Mouse (Mus musculus) Muller cell, postnatal 12 days (primary cell): ENCODE results near the gene Bhmt2.

Source experiments
- DNase-seq: peaks from one replicate; pipeline ENCODE4 v3.0.0-alpha.2; 2015; ENCODE audit errors: inconsistent ontology term

Gene Bhmt2

DNA sequence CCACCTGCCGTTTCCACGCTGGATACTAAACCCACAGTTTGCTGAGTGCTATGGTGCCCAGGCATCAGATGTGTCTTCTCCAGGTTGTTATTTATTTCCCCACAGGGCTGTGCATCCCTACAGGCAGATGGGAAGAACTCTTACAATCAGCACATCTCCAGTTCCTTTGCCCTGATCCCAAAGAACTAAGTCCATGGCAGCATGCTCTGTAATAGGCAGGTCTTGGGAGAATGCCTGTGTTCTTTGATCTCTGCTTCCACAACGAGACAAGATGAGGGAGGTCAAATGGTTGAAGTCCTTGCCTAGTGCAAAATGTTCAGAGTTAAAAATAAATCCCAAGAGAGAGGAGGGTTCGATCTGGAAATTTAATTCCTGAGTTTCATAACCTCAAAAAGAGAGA, 34.5 kb downstream of the Bhmt2 start:
- DNase-seq: no peak

DNA sequence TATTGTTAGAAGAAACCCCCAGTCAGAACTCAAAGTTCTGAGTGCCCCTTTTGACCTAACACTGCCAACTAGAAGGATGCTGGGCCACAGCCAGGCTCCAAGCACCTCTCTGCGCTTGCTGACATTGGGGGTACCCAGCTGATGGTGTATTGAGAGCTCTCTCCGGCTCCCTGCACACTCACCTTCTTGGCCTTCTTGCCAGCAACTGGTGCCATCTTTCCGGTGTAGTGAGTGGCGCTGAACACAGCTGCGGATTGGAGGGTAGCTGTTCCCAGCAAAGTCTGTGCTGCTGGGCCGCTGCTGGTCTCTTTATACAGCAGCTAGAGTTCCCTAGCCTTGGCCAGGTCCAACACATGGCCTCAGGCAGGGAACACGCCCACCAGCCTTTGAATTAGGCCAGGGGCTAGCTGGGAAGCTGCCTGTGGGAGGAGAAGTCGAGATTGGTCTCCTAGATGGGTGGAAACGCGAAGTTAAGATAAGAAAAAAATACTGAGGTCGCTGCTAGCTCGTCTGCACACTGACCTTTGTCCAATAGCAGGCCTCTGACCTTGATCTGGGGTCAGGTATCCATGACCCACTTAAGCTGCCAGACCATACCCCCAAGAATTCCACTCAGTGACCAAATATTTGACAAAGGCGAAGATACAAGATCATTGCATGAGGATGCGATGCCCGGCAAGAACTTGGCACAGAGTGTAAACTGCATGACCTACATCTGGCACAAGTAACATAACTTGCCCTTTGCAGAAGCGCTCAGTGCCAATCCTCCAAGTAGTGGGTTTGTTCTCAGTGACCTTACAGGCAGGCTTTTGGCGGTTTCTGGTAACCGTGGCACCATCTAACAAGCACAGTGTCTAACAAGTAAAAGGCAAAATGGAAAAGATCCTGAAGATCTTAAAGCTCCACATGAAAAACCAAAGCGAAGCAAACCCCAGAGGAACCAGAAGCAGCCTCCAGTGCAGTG, 36.5 kb downstream of the Bhmt2 start, which contains the start of gene Bhmt:
Bhmt (minus strand) TSS at position 680 of the 964 bp plus-strand sequence.
- peak; percentile 29 for DNase-seq

- DNase-seq: no peak
Observed at GRCm38 (mm10) chr13:93636561-93636960, 37.5 kb downstream of the Bhmt2 start.

GRCm38 (mm10) chr13:93632927-93633326, 41.2 kb downstream of the Bhmt2 start:
- DNase-seq: no peak

GRCm38 (mm10) chr13:93630941-93631705, 43.0 kb downstream of the Bhmt2 start:
- no peak for DNase-seq

GRCm38 (mm10) chr13:93628861-93629260, 45.2 kb downstream of the Bhmt2 start:
- DNase-seq: no peak

DNA sequence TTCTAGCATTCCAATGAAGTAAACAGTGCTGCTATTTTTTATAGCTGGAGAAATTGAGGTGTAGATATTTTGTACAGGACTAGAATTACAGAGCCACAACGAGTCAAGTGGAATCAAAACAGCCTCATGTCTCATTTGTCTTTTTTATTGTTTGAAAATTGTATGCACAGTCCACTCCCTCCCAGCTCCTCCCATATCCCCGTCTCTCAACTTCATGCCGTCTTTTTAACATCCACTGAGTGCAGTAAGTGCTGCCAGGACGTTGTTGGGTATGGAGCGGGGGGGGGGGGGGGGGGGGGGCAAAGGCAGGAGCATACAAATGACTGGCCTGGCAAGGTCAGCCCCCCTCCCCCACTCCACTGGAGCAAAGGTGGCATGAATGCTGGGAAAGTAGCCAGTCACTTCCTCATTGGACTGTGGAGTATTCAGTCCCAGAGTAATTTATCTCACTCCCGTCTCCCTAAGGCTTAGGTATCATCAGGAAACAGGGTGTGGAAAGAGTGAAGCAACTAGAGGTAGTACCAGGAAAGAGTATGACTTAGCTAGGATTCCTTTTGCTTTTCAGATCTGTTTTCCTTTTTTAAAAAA, 59.6 kb downstream of the Bhmt2 start:
- DNase-seq: no peak

DNA sequence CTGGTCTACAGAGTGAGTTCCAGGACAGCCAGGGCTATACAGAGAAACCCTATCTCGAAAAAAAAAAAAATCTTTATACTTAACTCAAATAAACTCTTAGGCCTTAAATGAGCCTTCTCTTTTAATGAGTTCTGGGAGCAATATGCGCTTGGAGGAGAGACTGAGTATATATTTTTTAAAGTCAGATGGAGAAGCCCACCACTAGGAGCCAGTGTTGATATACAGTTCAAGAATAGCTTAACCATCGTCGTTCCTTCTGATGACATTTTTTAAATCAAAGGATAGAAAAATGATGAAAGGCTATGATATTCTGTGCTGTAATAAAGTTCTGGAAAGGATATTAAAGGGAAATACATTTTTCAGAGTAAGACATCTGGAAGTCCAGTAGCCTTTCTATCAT, 60.3 kb downstream of the Bhmt2 start:
- no peak for DNase-seq

- DNase-seq: peak; percentile 51
Observed at GRCm38 (mm10) chr13:93612660-93613607, 61.2 kb downstream of the Bhmt2 start.

DNA sequence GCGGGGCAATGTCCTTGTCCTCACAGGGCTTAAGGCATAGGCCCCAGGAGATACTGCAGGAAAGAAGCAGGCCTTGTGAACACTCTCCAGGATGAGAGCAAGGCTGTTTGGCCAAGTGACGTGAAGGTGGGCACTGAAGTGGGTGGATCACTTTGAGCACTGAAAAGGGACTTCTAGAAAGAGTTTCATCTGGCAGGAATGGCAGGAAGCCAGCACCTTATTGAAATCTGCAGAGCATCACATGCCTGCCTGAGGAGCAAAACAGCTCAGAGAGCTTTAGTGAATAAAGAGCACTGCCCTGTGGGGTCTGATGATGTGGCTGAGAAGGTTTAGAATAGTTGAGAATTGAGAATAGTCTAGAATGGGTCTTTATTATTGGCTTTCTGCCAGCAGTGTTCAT, 65.6 kb downstream of the Bhmt2 start:
- DNase-seq: no peak

DNA sequence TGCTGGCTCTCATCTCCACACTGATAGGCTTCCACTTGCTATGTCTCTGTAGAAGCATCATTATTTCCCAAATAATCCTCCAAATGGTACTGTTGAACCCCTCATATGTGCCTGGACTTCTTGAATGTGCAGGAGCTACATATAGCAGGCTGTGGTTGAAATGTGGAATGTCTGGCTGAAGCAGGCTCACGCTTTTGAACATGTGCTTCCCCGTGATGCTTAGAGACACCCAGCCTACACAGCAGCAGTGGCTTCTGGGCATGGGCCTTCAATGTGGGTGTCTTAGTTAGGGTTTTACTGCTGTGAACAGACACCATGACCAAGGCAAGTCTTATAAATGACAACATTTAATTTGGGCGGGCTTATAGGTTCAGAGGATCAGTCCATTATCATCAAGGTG, 66.4 kb downstream of the Bhmt2 start:
- DNase-seq: no peak

- DNase-seq: peak; percentile 61
Observed at GRCm38 (mm10) chr13:93606868-93607578, 67.1 kb downstream of the Bhmt2 start.
